Mouse (Mus musculus) yolk sac, embryonic 10.5 days (tissue): ENCODE data around the gene B2m.

Source experiments
- DNase-seq: peaks from one replicate; pipeline ENCODE4 v3.0.0-alpha.2; 2017; ENCODE audit warnings: low spot score

The B2m gene

GRCm38 (mm10) chr2:122194509-122194929 lies 47.0 kb downstream of the B2m start:
- DNase-seq = no peak

DNA sequence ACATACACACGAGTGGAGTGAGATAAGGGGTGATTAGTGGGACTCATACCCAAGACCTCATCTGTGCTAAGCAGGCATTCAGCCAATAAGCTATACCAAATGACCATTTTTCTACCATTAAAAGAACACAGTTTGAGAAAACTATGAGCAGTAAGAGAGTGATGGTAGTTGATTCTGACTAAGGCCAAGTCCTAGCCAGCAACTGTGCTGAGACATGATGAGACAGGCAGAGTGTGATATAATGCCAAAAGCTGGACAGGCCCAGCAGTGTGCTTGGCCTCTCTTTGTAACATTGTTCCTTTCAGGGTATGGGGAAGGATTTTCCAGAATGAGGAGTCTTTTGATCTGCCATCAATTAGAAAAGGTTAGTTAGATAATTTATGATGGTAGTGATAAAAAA lies 54.0 kb downstream of the B2m start:
- no peak for DNase-seq
